Comparison of ENCODE assay signal across 9 mouse cellular contexts in the genomic region with DNA sequence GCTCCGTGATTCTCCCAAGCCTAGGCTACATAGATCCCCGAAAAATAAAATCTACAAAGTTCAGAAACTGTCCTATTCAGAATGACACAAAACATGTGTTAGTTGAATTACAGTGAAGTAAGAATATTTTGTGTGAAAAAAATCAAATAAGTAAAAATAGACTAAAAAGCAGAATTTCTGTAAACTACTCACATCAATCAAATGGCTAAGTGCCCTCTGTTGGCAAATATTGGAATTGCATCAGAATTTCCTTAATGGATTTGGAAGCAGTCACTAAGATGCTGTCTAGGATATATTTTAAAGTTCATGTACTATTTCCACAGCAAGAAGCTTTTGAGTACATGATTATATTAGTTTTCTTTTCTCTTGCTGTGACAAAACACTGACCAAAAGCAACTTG. TPM values are rescaled to one million over a fixed set of nuclear protein-coding genes. Genes with fewer than 3 reads are reported as not detected.
A peak's percentile ranks its signal among the peaks of the same experiment; 100 is the strongest.
DNase-seq lines count a peak whose midpoint lies in the region; ATAC-seq and TF ChIP-seq lines count a peak whose summit lies in the region.
"Had no signal": no experiment of that assay in that cellular context is flagged by ENCODE, and none has a peak within 500 bp of the region (broad histone marks: within the 10 kb centered on the region; RNA-seq: fewer than 3 reads in every experiment).

No protein-coding gene starts in this region.

- 0 out of 2 replicates have a peak, but pooled peaks cover 3% of the 10 kb centered on the region for H3K27me3 ChIP-seq in heart, postnatal 0 days (ENCODE audit: control insufficient read depth, insufficient read depth, low read length)
- H3K27me3 ChIP-seq in midbrain, embryonic 14.5 days (ENCODE audit: control insufficient read depth, insufficient read depth, low read length) = no peaks in the 10 kb centered on the region
- H3K27me3 ChIP-seq in midbrain, embryonic 13.5 days = no peaks in the 10 kb centered on the region
- no peaks in the 10 kb centered on the region for H3K27me3 ChIP-seq in heart, embryonic 12.5 days (replicated peaks)

- H3K36me3 ChIP-seq in heart, postnatal 0 days (replicated peaks; ENCODE audit: control insufficient read depth, insufficient read depth, low read length) = no peaks in the 10 kb centered on the region
- H3K36me3 ChIP-seq in midbrain, embryonic 14.5 days (ENCODE audit: control insufficient read depth, insufficient read depth, low read length) = no peaks in the 10 kb centered on the region
- H3K36me3 ChIP-seq in midbrain, embryonic 13.5 days = no peaks in the 10 kb centered on the region
- no peaks in the 10 kb centered on the region for H3K36me3 ChIP-seq in heart, embryonic 12.5 days

- 94% methylated on average over 2 of the region's 2 CpGs for WGBS in heart, postnatal 0 days
- over 99% methylated on average over 2 of the region's 2 CpGs for WGBS in midbrain, embryonic 14.5 days
- WGBS in midbrain, embryonic 13.5 days = 90% methylated on average over 2 of the region's 2 CpGs
- 94% methylated on average over 2 of the region's 2 CpGs for WGBS in heart, embryonic 12.5 days

- TF ChIP-seq CTCF in heart, postnatal 0 days (IDR thresholded peaks at IDR 0.05; ENCODE audit: low read depth) = peak; percentile 57

- no peaks in the 10 kb centered on the region for H3K9me3 ChIP-seq in heart, postnatal 0 days (replicated peaks; ENCODE audit: control insufficient read depth, low read length)
- no peaks in the 10 kb centered on the region for H3K9me3 ChIP-seq in midbrain, embryonic 14.5 days (ENCODE audit: control insufficient read depth, low read length)
- no peaks in the 10 kb centered on the region for H3K9me3 ChIP-seq in midbrain, embryonic 13.5 days
- 0 out of 2 replicates have a peak, but pooled peaks cover 3% of the 10 kb centered on the region for H3K9me3 ChIP-seq in heart, embryonic 12.5 days (replicated peaks)

- no peak for ATAC-seq in heart, postnatal 0 days (ENCODE audit: insufficient read depth, low read depth)
- no peak for ATAC-seq in midbrain, embryonic 14.5 days (ENCODE audit: low FRiP score, low TSS enrichment)
- no peak for ATAC-seq in midbrain, embryonic 13.5 days
- ATAC-seq in heart, embryonic 12.5 days (ENCODE audit: insufficient number of reproducible peaks, low FRiP score) = no peak

- intact Hi-C loops in heart, postnatal 36 days (cut with DNase I) = loop anchor here (2.0 kb wide), 1 partner anchor 20 kb away; no protein-coding TSS in a partner anchor

- no peak overlapping the region for H3K4me2 ChIP-seq in heart, postnatal 0 days (ENCODE audit: low read depth, low read length)
- no peak overlapping the region for H3K4me2 ChIP-seq in midbrain, embryonic 14.5 days (ENCODE audit: low read length)
- H3K4me2 ChIP-seq in midbrain, embryonic 13.5 days (replicated peaks) = no peak overlapping the region
- no peak overlapping the region for H3K4me2 ChIP-seq in heart, embryonic 12.5 days

- H3K4me1 ChIP-seq in heart, postnatal 0 days (ENCODE audit: control insufficient read depth, insufficient read depth) = no peaks in the 10 kb centered on the region
- no peaks in the 10 kb centered on the region for H3K4me1 ChIP-seq in midbrain, embryonic 14.5 days (ENCODE audit: control insufficient read depth, insufficient read depth, low read length)
- H3K4me1 ChIP-seq in midbrain, embryonic 13.5 days (replicated peaks) = no peaks in the 10 kb centered on the region
- H3K4me1 ChIP-seq in heart, embryonic 12.5 days (replicated peaks) = no peaks in the 10 kb centered on the region

- no peak for DNase-seq in heart, postnatal 0 days (ENCODE audit: low spot score)
- DNase-seq in heart, postnatal 36 days = no peak
- DNase-seq in midbrain, embryonic 14.5 days = peak; percentile 84
- DNase-seq in c-Kit-negative CD71-positive TER-119-positive erythroid progenitor cells, embryonic 14.5 days (ENCODE audit: low read depth, low spot score) = peak; percentile 26
- DNase-seq in retina, embryonic 14.5 days (ENCODE audit: low spot score) = peak; percentile 83
- no peak for DNase-seq in right cerebral cortex, postnatal 4 days
- DNase-seq: kidney, postnatal 4 days had no signal

- no peak overlapping the region for H3K4me3 ChIP-seq in heart, postnatal 0 days (ENCODE audit: low read depth, low read length)
- no peak overlapping the region for H3K4me3 ChIP-seq in midbrain, embryonic 14.5 days (replicated peaks; ENCODE audit: low read depth, low read length)
- H3K4me3 ChIP-seq in midbrain, embryonic 13.5 days (replicated peaks) = no peak overlapping the region
- H3K4me3 ChIP-seq in heart, embryonic 12.5 days = no peak overlapping the region

- no peak overlapping the region for H3K9ac ChIP-seq in heart, postnatal 0 days (replicated peaks; ENCODE audit: low read depth, low read length)
- H3K9ac ChIP-seq in midbrain, embryonic 14.5 days (replicated peaks; ENCODE audit: low read length) = no peak overlapping the region
- H3K9ac ChIP-seq in midbrain, embryonic 13.5 days (replicated peaks) = no peak overlapping the region
- no peak overlapping the region for H3K9ac ChIP-seq in heart, embryonic 12.5 days

- TF ChIP-seq EP300 in heart, postnatal 0 days (IDR thresholded peaks at IDR 0.05; ENCODE audit: low read depth) = no peak

- no peak overlapping the region for H3K27ac ChIP-seq in heart, postnatal 0 days (ENCODE audit: low read depth)
- no peak overlapping the region for H3K27ac ChIP-seq in midbrain, embryonic 14.5 days (replicated peaks; ENCODE audit: low read depth, low read length)
- no peak overlapping the region for H3K27ac ChIP-seq in midbrain, embryonic 13.5 days
- H3K27ac ChIP-seq in heart, embryonic 12.5 days (ENCODE audit: poor library complexity, severe bottlenecking) = no peak overlapping the region

RNA-seq across cellular contexts. Expression of a gene that starts 9.8 kb away (rescaled TPM):
- total RNA-seq in heart, postnatal 0 days (2014; rRNA removed; ENCODE audit: low replicate concordance) = 6.8 and 8.5 TPM in 2 replicates
- 9.1 and 9.4 TPM in 2 replicates for polyA plus RNA-seq in heart, postnatal 0 days (2015; fragmentation: Nextera tagmentation; extraction: Ambion mirVana)
- total RNA-seq in heart, postnatal 36 days (2021) = 10 to 100 TPM; 13.4 to 23.5 TPM
- 21.6 and 26.2 TPM in 2 replicates for polyA plus RNA-seq in midbrain, embryonic 14.5 days (2014; fragmentation: Nextera tagmentation; extraction: Ambion mirVana)
- polyA plus RNA-seq in midbrain, embryonic 13.5 days (2015; fragmentation: Nextera tagmentation; extraction: Ambion mirVana) = 29.0 and 32.9 TPM in 2 replicates
- polyA plus RNA-seq in heart, embryonic 12.5 days (2016; fragmentation: Nextera tagmentation; extraction: Ambion mirVana) = 10.0 and 11.3 TPM in 2 replicates

RNA-seq across cellular contexts. Expression of a gene that starts 31.4 kb away (rescaled TPM):
- total RNA-seq in heart, postnatal 0 days (2014; rRNA removed; ENCODE audit: low replicate concordance) = 4.3 and 7.1 TPM in 2 replicates
- polyA plus RNA-seq in heart, postnatal 0 days (2015; fragmentation: Nextera tagmentation; extraction: Ambion mirVana) = 3.0 and 4.8 TPM in 2 replicates
- 10 to 100 TPM in 1 of 2 experiments, 1 to 10 TPM in 1; 8.0 to 23.8 TPM for total RNA-seq in heart, postnatal 36 days (2021)
- 0.09 and 3.6 TPM in 2 replicates for polyA plus RNA-seq in midbrain, embryonic 14.5 days (2014; fragmentation: Nextera tagmentation; extraction: Ambion mirVana)
- 0.15 and 0.36 TPM in 2 replicates for polyA plus RNA-seq in midbrain, embryonic 13.5 days (2015; fragmentation: Nextera tagmentation; extraction: Ambion mirVana)
- 1.2 and 1.5 TPM in 2 replicates for polyA plus RNA-seq in heart, embryonic 12.5 days (2016; fragmentation: Nextera tagmentation; extraction: Ambion mirVana)

RNA-seq across cellular contexts. Expression of a gene that starts 44.2 kb away (rescaled TPM):
- total RNA-seq in heart, postnatal 0 days (2014; rRNA removed; ENCODE audit: low replicate concordance) = 7.8 and 13.6 TPM in 2 replicates
- 3.3 and 5.5 TPM in 2 replicates for polyA plus RNA-seq in heart, postnatal 0 days (2015; fragmentation: Nextera tagmentation; extraction: Ambion mirVana)
- 1 to 10 TPM; 4.6 to 9.9 TPM for total RNA-seq in heart, postnatal 36 days (2021)
- polyA plus RNA-seq in midbrain, embryonic 14.5 days (2014; fragmentation: Nextera tagmentation; extraction: Ambion mirVana) = 13.8 and 14.6 TPM in 2 replicates
- 7.6 and 8.5 TPM in 2 replicates for polyA plus RNA-seq in midbrain, embryonic 13.5 days (2015; fragmentation: Nextera tagmentation; extraction: Ambion mirVana)
- 5.3 and 6.4 TPM in 2 replicates for polyA plus RNA-seq in heart, embryonic 12.5 days (2016; fragmentation: Nextera tagmentation; extraction: Ambion mirVana)

Comparison
In these comparisons a context has a peak if more than half of its experiments do, and no peak if none do; other contexts are left out.
1. DNase-seq: peak in midbrain, embryonic 14.5 days (single experiment), c-Kit-negative CD71-positive TER-119-positive erythroid progenitor cells, embryonic 14.5 days (single experiment) and retina, embryonic 14.5 days (single experiment); none in heart, postnatal 0 days (single experiment), heart, postnatal 36 days (0 of 2) and right cerebral cortex, postnatal 4 days (single experiment).